Mouse (Mus musculus) intestine, embryonic 15.5 days (tissue): ENCODE measurements around the gene Tmem253. TPM values are rescaled to one million over a fixed set of nuclear protein-coding genes. Genes with fewer than 3 reads are reported as not detected.

Experiments
- ATAC-seq: fragments of 200-750 bp; cut with Nextera tagmentation; 2 replicates; pipeline ENCODE4 v1.8.0; 2017; ENCODE audit warnings: moderate TSS enrichment, moderate library complexity
- H3K27ac ChIP-seq: fragments of 300-500 bp; sonication (generic); 2 replicates; pipeline ENCODE4 v1.5.1; 2015; ENCODE audit warnings: mild to moderate bottlenecking, inconsistent platforms
- H3K27me3 ChIP-seq: fragments of 300-500 bp; sonication (generic); replicated peaks from 2 replicates; pipeline ENCODE4 v1.6.1; 2015; ENCODE audit warnings: inconsistent platforms
- H3K36me3 ChIP-seq: fragments of 300-500 bp; sonication (generic); 2 replicates; pipeline ENCODE4 v1.6.1; 2015; ENCODE audit warnings: inconsistent platforms
- H3K4me1 ChIP-seq: fragments of 300-500 bp; sonication (generic); replicated peaks from 2 replicates; pipeline ENCODE4 v1.6.1; 2015; ENCODE audit warnings: inconsistent platforms
- H3K4me2 ChIP-seq: fragments of 300-500 bp; sonication (generic); replicated peaks from 2 replicates; pipeline ENCODE4 v1.6.1; 2015; ENCODE audit warnings: mild to moderate bottlenecking, inconsistent platforms
- H3K4me3 ChIP-seq: fragments of 300-500 bp; sonication (generic); replicated peaks from 2 replicates; pipeline ENCODE4 v1.5.1; 2015; ENCODE audit warnings: inconsistent platforms
- H3K9ac ChIP-seq: fragments of 300-500 bp; sonication (generic); 2 replicates; pipeline ENCODE4 v1.6.1; 2015; ENCODE audit warnings: inconsistent platforms
- H3K9me3 ChIP-seq: fragments of 300-500 bp; sonication (generic); 2 replicates; pipeline ENCODE4 v1.6.1; 2016; ENCODE audit warnings: inconsistent platforms
- WGBS: fragments of 180-500 bp; shearing (Covaris S2); methylation state at CpG from one replicate; pipeline ENCODE4 v1.1.7; 2015; 5-methylcytosine and 5-hydroxymethylcytosine counted together
- polyA plus RNA-seq: library from polyadenylated mRNA; unstranded; fragments of >200 nt; fragmentation: Nextera tagmentation; extraction: Ambion mirVana; gene quantifications from 2 replicates; pipeline ENCODE4 v1.2.1, GENCODE M21; 2015

Gene Tmem253
- polyA plus RNA-seq, 1 experiment from 2014 or later: 50.1 TPM

- ATAC-seq: no peak
Observed at GRCm38 (mm10) chr14:51994453-51994852, 21.0 kb upstream of the Tmem253 start.

GRCm38 (mm10) chr14:51995219-51995871 is 20.1 kb upstream of the Tmem253 start:
- Histone ChIP-seq H3K9ac (no peak overlapping the region), H3K36me3 (peaks cover 49% of the 10 kb centered on the region), H3K4me1 (no peaks in the 10 kb centered on the region), H3K9me3 (no peaks in the 10 kb centered on the region), H3K27me3 (no peaks in the 10 kb centered on the region), H3K4me3 (no peak overlapping the region), H3K27ac (no peak overlapping the region), H3K4me2 (no peak overlapping the region)
- no peak for ATAC-seq
- WGBS: 72% methylated on average over 12 of the region's 12 CpGs

More at GRCm38 (mm10) chr14:51994453-51994852, 21.0 kb upstream of the Tmem253 start:
- peaks cover 48% of the 10 kb centered on the region for H3K36me3 ChIP-seq
- no peak overlapping the region for H3K9ac ChIP-seq
- WGBS: 86% methylated on average over 4 of the region's 4 CpGs
- H3K4me3 ChIP-seq: no peak overlapping the region
- H3K27ac ChIP-seq: no peak overlapping the region
- no peaks in the 10 kb centered on the region for H3K4me1 ChIP-seq
- no peaks in the 10 kb centered on the region for H3K27me3 ChIP-seq
- H3K9me3 ChIP-seq: no peaks in the 10 kb centered on the region
- H3K4me2 ChIP-seq: no peak overlapping the region

- no peak overlapping the region for H3K9ac ChIP-seq
- H3K27ac ChIP-seq: no peak overlapping the region
- H3K4me1 ChIP-seq: no peaks in the 10 kb centered on the region
- no peak overlapping the region for H3K4me3 ChIP-seq
- no peaks in the 10 kb centered on the region for H3K27me3 ChIP-seq
- no peak overlapping the region for H3K4me2 ChIP-seq
- 89% methylated on average over 13 of the region's 13 CpGs for WGBS
- peaks cover 49% of the 10 kb centered on the region for H3K36me3 ChIP-seq
- ATAC-seq: no peak
- no peaks in the 10 kb centered on the region for H3K9me3 ChIP-seq
Observed at GRCm38 (mm10) chr14:51996231-51996841, 19.1 kb upstream of the Tmem253 start.

- Histone ChIP-seq H3K4me3 (no peak overlapping the region), H3K27me3 (no peaks in the 10 kb centered on the region), H3K27ac (no peak overlapping the region), H3K9ac (no peak overlapping the region), H3K4me1 (no peaks in the 10 kb centered on the region), H3K36me3 (peaks cover 45% of the 10 kb centered on the region), H3K4me2 (no peak overlapping the region), H3K9me3 (no peaks in the 10 kb centered on the region)
- no peak for ATAC-seq
- 65% methylated on average over 17 of the region's 17 CpGs for WGBS
Observed at GRCm38 (mm10) chr14:51996866-51997265, 18.6 kb upstream of the Tmem253 start.

- H3K9ac ChIP-seq: no peak overlapping the region
- H3K27me3 ChIP-seq: no peaks in the 10 kb centered on the region
- no peak overlapping the region for H3K27ac ChIP-seq
- H3K4me3 ChIP-seq: no peak overlapping the region
- WGBS: 91% methylated on average over 14 of the region's 14 CpGs
- H3K4me2 ChIP-seq: no peak overlapping the region
- H3K36me3 ChIP-seq: peaks cover 49% of the 10 kb centered on the region
- no peaks in the 10 kb centered on the region for H3K4me1 ChIP-seq
- ATAC-seq: no peak
- no peaks in the 10 kb centered on the region for H3K9me3 ChIP-seq
Observed at GRCm38 (mm10) chr14:51997483-51997882, 18.0 kb upstream of the Tmem253 start.

- Histone ChIP-seq H3K4me1 (peaks cover 7% of the 10 kb centered on the region), H3K27ac (no peak overlapping the region), H3K9ac (no peak overlapping the region), H3K4me3 (no peak overlapping the region), H3K36me3 (peaks cover 55% of the 10 kb centered on the region), H3K27me3 (no peaks in the 10 kb centered on the region), H3K4me2 (no peak overlapping the region), H3K9me3 (no peaks in the 10 kb centered on the region)
- ATAC-seq: peak; percentile 18; the same call in 1 of the 2 replicates
- WGBS: 44% methylated on average over 16 of the region's 16 CpGs
Observed at GRCm38 (mm10) chr14:52003981-52004495, 11.4 kb upstream of the Tmem253 start.

- Histone ChIP-seq H3K9me3 (no peaks in the 10 kb centered on the region), H3K36me3 (peaks cover 52% of the 10 kb centered on the region), H3K9ac (no peak overlapping the region), H3K4me3 (no peak overlapping the region), H3K4me2 (no peak overlapping the region), H3K27ac (0 out of 2 replicates have a peak overlapping the region, but pooled peaks have one; percentile 17), H3K27me3 (no peaks in the 10 kb centered on the region), H3K4me1 (peaks cover 10% of the 10 kb centered on the region)
- WGBS: 66% methylated on average over 7 of the region's 7 CpGs
- no peak for ATAC-seq
Observed at GRCm38 (mm10) chr14:52005141-52005540, 10.3 kb upstream of the Tmem253 start.

- Histone ChIP-seq H3K4me3 (no peak overlapping the region), H3K9ac (no peak overlapping the region), H3K27ac (no peak overlapping the region), H3K4me1 (peaks cover 15% of the 10 kb centered on the region), H3K4me2 (no peak overlapping the region), H3K36me3 (peaks cover 52% of the 10 kb centered on the region), H3K27me3 (no peaks in the 10 kb centered on the region), H3K9me3 (no peaks in the 10 kb centered on the region)
- ATAC-seq: no peak
- 73% methylated on average over 6 of the region's 6 CpGs for WGBS
Observed at GRCm38 (mm10) chr14:52005616-52006015, 9.8 kb upstream of the Tmem253 start.

GRCm38 (mm10) chr14:52006241-52006640 is 9.2 kb upstream of the Tmem253 start:
- peaks cover 52% of the 10 kb centered on the region for H3K36me3 ChIP-seq
- no peak overlapping the region for H3K4me2 ChIP-seq
- no peaks in the 10 kb centered on the region for H3K27me3 ChIP-seq
- no peak overlapping the region for H3K9ac ChIP-seq
- peaks cover 18% of the 10 kb centered on the region for H3K4me1 ChIP-seq
- no peak overlapping the region for H3K27ac ChIP-seq
- ATAC-seq: no peak
- H3K9me3 ChIP-seq: no peaks in the 10 kb centered on the region
- H3K4me3 ChIP-seq: no peak overlapping the region
- 68% methylated on average over 8 of the region's 8 CpGs for WGBS

- H3K36me3 ChIP-seq: peaks cover 52% of the 10 kb centered on the region
- no peak overlapping the region for H3K4me3 ChIP-seq
- no peaks in the 10 kb centered on the region for H3K27me3 ChIP-seq
- H3K9me3 ChIP-seq: no peaks in the 10 kb centered on the region
- H3K27ac ChIP-seq: no peak overlapping the region
- H3K9ac ChIP-seq: no peak overlapping the region
- ATAC-seq: no peak
- H3K4me1 ChIP-seq: peaks cover 22% of the 10 kb centered on the region
- 94% methylated on average over 23 of the region's 23 CpGs for WGBS
- H3K4me2 ChIP-seq: no peak overlapping the region
Observed at GRCm38 (mm10) chr14:52006771-52007170, 8.7 kb upstream of the Tmem253 start.

- Histone ChIP-seq H3K9me3 (no peaks in the 10 kb centered on the region), H3K4me3 (no peak overlapping the region), H3K27me3 (no peaks in the 10 kb centered on the region), H3K4me2 (no peak overlapping the region; the same call in 1 of the 2 replicates), H3K36me3 (peaks cover 39% of the 10 kb centered on the region), H3K9ac (no peak overlapping the region; the same call in 1 of the 2 replicates), H3K27ac (no peak overlapping the region), H3K4me1 (peaks cover 22% of the 10 kb centered on the region)
- WGBS: 58% methylated on average over 38 of the region's 38 CpGs
- peak; percentile 79 for ATAC-seq
Observed at GRCm38 (mm10) chr14:52008321-52009203, 6.9 kb upstream of the Tmem253 start.

- Histone ChIP-seq H3K9me3 (no peaks in the 10 kb centered on the region), H3K27ac (no peak overlapping the region), H3K4me1 (peaks cover 22% of the 10 kb centered on the region), H3K27me3 (no peaks in the 10 kb centered on the region), H3K4me2 (no peak overlapping the region; the same call in 1 of the 2 replicates), H3K36me3 (peaks cover 35% of the 10 kb centered on the region), H3K4me3 (no peak overlapping the region), H3K9ac (no peak overlapping the region)
- no peak for ATAC-seq
- WGBS: 66% methylated on average over 26 of the region's 26 CpGs
Observed at GRCm38 (mm10) chr14:52009361-52009760, 6.1 kb upstream of the Tmem253 start.
